Mouse (Mus musculus) ES-E14 (cell line): ENCODE results near the gene Rnf217.

Source experiments
- CHD2 ChIP-seq: IDR thresholded peaks from 2 replicates; pipeline ENCODE4 v1.6.1; 2014; ENCODE audit warnings: mild to moderate bottlenecking, low read depth, low read length, inconsistent platforms
- HCFC1 ChIP-seq: IDR thresholded peaks from 2 replicates; pipeline ENCODE4 v1.6.1; 2012; ENCODE audit warnings: low read length, inconsistent platforms, borderline replicate concordance; ENCODE audit not compliant: insufficient read depth
- MAFK ChIP-seq: IDR thresholded peaks from 2 replicates; pipeline ENCODE4 v1.6.1; 2014; ENCODE audit warnings: mild to moderate bottlenecking, low read depth, low read length, inconsistent platforms; ENCODE audit not compliant: insufficient read depth
- ZC3H11A ChIP-seq: IDR thresholded peaks from 2 replicates; pipeline ENCODE4 v1.6.1; 2012; ENCODE audit warnings: low read depth, mild to moderate bottlenecking, inconsistent platforms, low read length, borderline replicate concordance
- ZNF384 ChIP-seq: IDR thresholded peaks from 2 replicates; pipeline ENCODE4 v1.6.1; 2012; ENCODE audit warnings: low read depth, low read length, inconsistent platforms

DNA sequence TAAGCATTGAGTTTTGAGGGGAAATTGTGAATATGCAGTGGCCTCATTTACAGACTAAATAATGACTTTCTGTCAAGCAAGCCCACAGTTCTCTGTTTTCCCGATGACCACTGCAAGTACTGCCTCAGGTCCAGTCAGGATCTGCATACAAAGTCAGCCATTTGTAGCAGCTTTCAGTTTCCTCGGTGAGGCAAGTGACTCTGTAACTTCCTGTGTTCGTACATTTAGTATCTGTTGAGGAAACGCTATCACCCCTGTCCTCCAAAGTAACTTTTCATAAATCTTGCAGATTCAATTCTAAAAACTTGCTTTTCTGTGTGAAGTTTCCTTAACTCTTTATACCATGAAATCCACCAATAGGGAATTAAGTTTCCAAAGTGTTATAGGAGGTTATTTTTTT, 143.6 kb downstream of the Rnf217 start:
- TF ChIP-seq HCFC1 (no peak), ZNF384 (no peak), ZC3H11A (no peak), CHD2 (no peak), MAFK (no peak)
